Mouse (Mus musculus) CD4-positive, CD25-positive, alpha-beta regulatory T cell, adult 4 months (primary cell): ENCODE results near the gene Fancm. TPM values are rescaled to one million over a fixed set of nuclear protein-coding genes. Genes with fewer than 3 reads are reported as not detected.
"Not testable (repeated sequence)": the region's sequence is repeated elsewhere in the genome, so short reads cannot be mapped to it uniquely, and the experiment has no call there.

Experiments
- ATAC-seq: one replicate; pipeline ENCODE4 v1.8.0; 2017
- polyA plus RNA-seq, 2 experiments: library from polyadenylated mRNA; unstranded; fragments of 100-300 nt; shearing (Covaris generic); gene quantifications; one replicate each; pipeline ENCODE4 v1.2.1; 2017

Gene Fancm
- polyA plus RNA-seq, 2 experiments from 2014 or later = 3.6 to 6.6 TPM

DNA sequence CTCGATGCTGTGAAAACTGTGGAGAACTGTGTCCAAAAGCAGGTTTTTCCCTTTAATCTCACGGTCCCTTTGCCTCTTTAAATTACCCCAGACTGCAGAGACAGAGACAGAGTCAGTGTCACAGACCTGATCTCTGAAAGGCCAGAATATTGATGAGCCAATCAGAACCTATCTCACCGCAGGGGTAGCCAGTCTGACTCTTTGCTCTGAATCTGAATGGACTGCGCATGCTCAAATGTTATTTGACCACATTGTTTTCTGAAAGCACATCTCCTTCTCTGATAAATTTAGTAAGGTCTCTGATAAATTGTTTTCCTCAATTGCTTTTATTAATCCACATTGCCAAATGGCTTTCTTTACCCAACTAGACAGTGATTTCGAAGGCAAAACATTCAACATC is 44.0 kb downstream of the Fancm start:
- no peak for ATAC-seq

DNA sequence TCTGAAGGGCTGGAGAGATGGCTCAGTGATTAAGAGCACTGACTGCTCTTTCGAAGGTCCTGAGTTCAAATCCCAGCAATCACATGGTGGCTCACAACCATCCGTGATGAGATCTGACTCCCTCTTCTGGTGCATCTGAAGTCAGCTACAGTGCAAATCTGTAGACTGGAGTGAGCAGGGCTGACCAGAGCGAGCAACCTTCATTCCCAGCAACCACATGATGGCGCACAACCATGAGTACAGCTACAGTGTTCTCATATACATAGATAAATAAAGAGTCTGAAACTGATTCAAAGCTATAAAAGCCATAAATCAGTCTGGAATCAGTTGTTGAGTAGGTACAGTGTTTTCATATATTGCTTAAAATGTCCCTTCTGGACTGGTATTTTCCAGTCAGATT is 60.7 kb downstream of the Fancm start:
- not testable (repeated sequence) for ATAC-seq

DNA sequence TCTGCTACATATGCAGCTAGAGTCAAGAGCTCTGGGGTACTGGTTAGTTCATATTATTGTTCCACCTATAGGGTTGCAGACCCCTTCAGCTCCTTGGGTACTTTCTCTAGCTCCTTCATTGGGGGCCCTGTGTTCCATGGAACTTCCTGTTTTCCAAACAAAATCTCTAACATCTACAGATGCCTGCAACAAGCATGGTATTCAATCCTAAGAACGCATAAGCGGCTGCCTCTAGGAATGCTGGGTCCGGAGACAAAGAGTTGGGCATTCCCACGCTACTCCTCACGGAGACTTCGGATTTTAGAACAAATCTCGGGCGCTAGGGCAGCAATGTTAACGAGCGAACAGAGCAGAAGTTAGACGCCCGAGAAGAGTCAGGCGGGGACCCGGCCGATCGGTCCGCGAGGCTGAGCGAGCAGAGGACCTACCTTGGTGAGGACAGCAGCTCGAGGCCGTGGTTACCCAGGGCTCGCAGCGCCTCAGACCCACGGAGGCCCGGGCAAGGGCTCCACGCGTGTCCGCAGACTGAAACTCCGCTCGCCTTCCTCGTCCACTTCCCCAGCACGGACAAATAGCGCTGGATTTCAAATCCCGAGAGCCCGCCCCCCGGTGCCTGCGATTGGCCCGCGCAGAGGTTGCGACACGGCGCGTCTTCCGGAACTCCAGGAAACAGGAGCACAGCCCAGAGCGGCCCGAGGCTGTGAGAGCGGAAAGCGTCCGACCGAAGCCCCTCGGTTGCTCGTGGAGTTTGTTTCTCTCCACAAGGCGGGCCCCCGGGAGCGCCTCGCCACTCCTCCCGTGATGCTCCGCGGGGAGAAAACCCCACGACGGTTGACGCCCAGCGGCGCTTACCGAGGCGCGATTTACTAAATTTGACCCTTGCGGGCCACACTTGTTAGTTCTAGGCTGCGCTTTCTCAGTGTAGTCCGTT is 96.9 kb downstream of the Fancm start, which contains the start of gene Mis18bp1:
TSS of gene Mis18bp1 (minus strand) at position 584 of the 931 bp plus-strand sequence.
- peak; percentile 89 for ATAC-seq

DNA sequence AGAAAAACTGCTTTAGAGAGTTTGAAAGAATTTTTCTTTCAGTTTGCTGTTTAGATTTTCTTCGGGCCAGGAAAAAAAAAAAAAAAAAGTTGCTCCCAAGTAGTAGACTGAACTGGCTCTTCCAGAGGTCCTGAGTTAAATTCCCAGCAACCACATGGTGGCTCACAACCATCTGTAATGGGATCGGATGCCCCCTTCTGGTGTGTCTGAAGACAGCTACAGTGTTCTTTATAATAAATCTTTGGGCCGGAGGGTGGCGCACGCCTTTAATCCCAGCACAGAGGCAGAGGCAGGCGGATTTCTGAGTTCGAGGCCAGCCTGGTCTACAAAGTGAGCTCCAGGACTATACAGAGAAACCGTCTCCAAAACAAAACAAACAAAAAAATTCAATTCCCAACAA is 97.6 kb downstream of the Fancm start:
- ATAC-seq = peak; percentile 50

DNA sequence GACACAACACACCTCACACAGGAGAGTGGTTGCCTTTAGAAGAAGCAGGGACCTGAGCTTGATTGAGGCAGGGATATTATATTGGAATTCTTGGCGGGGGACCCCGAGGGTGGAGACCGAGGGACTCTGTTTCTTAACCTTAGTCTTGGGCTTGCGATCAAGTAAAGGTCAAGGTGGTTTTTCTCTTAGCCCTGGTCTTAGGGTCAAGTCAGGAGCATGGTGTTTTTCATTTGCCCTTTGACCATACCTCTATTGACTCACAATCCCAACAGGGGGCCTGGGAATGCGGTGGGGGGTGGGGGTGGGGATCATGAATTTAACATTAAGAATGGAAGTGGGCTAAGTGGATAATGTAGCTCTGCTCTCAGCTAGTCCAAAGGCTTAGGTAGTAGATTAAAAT is 98.3 kb downstream of the Fancm start:
- no peak for ATAC-seq

Other genes with a start within 250 kb of the Fancm start
- under 1 TPM; 0.66 to 0.92 TPM for gene Gm527, start 157.7 kb upstream of the Fancm start, polyA plus RNA-seq
- 10 to 100 TPM; 27.5 to 31.9 TPM for gene Klhl28, start 110.1 kb upstream of the Fancm start, polyA plus RNA-seq
- gene Togaram1, start 109.8 kb upstream of the Fancm start, polyA plus RNA-seq = 10 to 100 TPM; 21.0 to 23.1 TPM
- 100 to 1,000 TPM in 1 of 2 experiments, 10 to 100 TPM in 1; 99.3 to 103 TPM for gene Prpf39, start 39.3 kb upstream of the Fancm start, polyA plus RNA-seq
- 100 to 1,000 TPM; 267 to 332 TPM for gene Fkbp3, start 1.6 kb upstream of the Fancm start, polyA plus RNA-seq
- gene Mis18bp1, start 97.0 kb downstream of the Fancm start, polyA plus RNA-seq = 1 to 10 TPM; 5.6 to 6.4 TPM
- gene Wdr20rt, start 149.9 kb downstream of the Fancm start, polyA plus RNA-seq = not detected